Mouse (Mus musculus) bone marrow macrophage, adult 2 months (primary cell): Measurements from ENCODE around the gene Cfap43.

ENCODE experiments used
- CTCF ChIP-seq: IDR thresholded peaks from 2 replicates; pipeline ENCODE4 v1.5.1; 2012; ENCODE audit warnings: low read depth, mild to moderate bottlenecking, low read length, moderate library complexity
- POLR2A ChIP-seq: IDR thresholded peaks from 2 replicates; pipeline ENCODE4 v1.6.1; 2012; ENCODE audit warnings: mild to moderate bottlenecking, low read depth, low read length, borderline replicate concordance

DNA sequence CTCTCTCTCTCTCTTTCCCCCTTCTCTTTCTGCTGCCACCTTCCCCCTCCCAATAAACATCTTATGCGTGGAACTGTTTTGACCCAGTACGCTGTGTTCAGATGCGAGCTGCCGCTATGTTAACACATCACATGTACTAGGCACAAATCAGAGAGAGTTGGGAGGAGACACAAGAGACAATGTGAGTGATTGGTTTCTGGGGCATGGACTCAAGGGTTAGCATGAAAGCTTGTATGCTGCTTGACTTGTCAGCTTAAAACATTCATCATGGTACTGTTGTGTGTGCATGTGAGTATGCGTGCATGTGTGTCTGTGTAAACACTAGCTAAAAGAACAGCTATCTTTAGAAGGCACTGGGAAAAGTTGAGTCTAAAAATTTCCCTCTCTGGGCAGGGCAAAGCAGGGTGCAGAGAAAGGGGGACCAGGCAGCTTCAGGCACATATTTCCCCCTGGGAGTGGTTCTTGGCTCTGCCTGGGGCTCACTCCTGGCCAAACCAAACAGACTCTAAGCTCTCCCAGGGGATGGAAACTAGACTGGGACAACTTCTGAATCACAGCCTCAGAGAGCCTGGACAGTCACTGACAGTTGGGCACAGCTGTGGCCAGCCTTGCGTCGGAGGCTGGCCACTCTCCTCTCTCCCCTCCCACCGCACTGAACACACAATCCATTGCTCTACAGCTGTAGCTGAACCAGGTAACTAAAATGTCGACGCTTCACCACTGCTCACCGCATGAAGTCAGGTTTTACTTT, 27.4 kb downstream of the Cfap43 start:
- TF ChIP-seq CTCF (no peak), POLR2A (no peak)
